Mouse (Mus musculus): ENCODE measurements around the gene Meis1. TPM values are rescaled to one million over a fixed set of nuclear protein-coding genes. Genes with fewer than 3 reads are reported as not detected.

Meis1 gene
- total and polyA plus RNA-seq, 3 experiments: 8.2 to 16.5 TPM; not detected in 1

- no peaks in the 10 kb centered on the region for H3K27me3 ChIP-seq (ENCODE audit: control insufficient read depth in 1 of 2, insufficient read depth in 2 of 2, low read length in 2 of 2)
- peaks cover 22 to 31% of the 10 kb centered on the region in 2 experiments for H3K4me1 ChIP-seq (ENCODE audit: control insufficient read depth in 1 of 2, insufficient read depth in 2 of 2, low read length in 2 of 2)
- TF ChIP-seq MXI1 (IDR thresholded peaks at IDR 0.05; ENCODE audit: low read depth, low read length) (no peak), UBTF (IDR thresholded peaks at IDR 0.05; ENCODE audit: borderline replicate concordance, insufficient read depth, low read depth, low read length) (no peak), GABPA (IDR thresholded peaks at IDR 0.05; ENCODE audit: low read depth, low read length) (no peak), ZMIZ1 (IDR thresholded peaks at IDR 0.05; ENCODE audit: low read depth, low read length) (no peak), TBP (IDR thresholded peaks at IDR 0.05; ENCODE audit: low read depth, low read length) (no peak)
- H3K27ac ChIP-seq (ENCODE audit: control insufficient read depth, low read depth, low read length): no peak overlapping the region
- H3K36me3 ChIP-seq (ENCODE audit: control insufficient read depth in 1 of 2, insufficient read depth in 2 of 2, low read length in 2 of 2): peaks cover 0 to 40% of the 10 kb centered on the region in 2 experiments; a peak in 3 of 4 replicates
- no peak overlapping the region for H3K9ac ChIP-seq (ENCODE audit: control insufficient read depth, low read depth, low read length, poor library complexity, severe bottlenecking)
- DNase-seq (ENCODE audit: low read depth, low spot score): no peak
- H3K79me2 ChIP-seq (ENCODE audit: control insufficient read depth, insufficient read depth, low read length, poor library complexity): no peaks in the 10 kb centered on the region; the same call in 1 of the 2 replicates
- H3K9me3 ChIP-seq (replicated peaks; ENCODE audit: insufficient read depth, low read length): no peaks in the 10 kb centered on the region
- peak overlapping the region in 1 of 2 experiments; percentile 41; a peak in 1 of 4 replicates for H3K4me3 ChIP-seq (ENCODE audit: control insufficient read depth in 1 of 2, insufficient read depth in 1 of 2, low read depth in 2 of 2, low read length in 2 of 2)
Observed at GRCm38 (mm10) chr11:18980615-18981014, 38.2 kb downstream of the Meis1 start.

- H3K4me1 ChIP-seq (ENCODE audit: control insufficient read depth in 1 of 2, insufficient read depth in 2 of 2, low read length in 2 of 2): peaks cover 31 to 35% of the 10 kb centered on the region in 2 experiments
- no peak overlapping the region for H3K4me3 ChIP-seq (ENCODE audit: control insufficient read depth in 1 of 2, insufficient read depth in 1 of 2, low read depth in 2 of 2, low read length in 2 of 2)
- H3K36me3 ChIP-seq (ENCODE audit: control insufficient read depth in 1 of 2, insufficient read depth in 2 of 2, low read length in 2 of 2): peaks cover 0 to 42% of the 10 kb centered on the region in 2 experiments; a peak in 2 of 4 replicates
Observed at GRCm38 (mm10) chr11:18975087-18975486, 43.7 kb downstream of the Meis1 start.

GRCm38 (mm10) chr11:18973808-18974207 lies 45.0 kb downstream of the Meis1 start:
- Histone ChIP-seq H3K79me2 (ENCODE audit: control insufficient read depth, insufficient read depth, low read length, poor library complexity) (no peaks in the 10 kb centered on the region), H3K36me3 (ENCODE audit: control insufficient read depth in 1 of 2, insufficient read depth in 2 of 2, low read length in 2 of 2) (peaks cover 0 to 47% of the 10 kb centered on the region in 2 experiments; a peak in 2 of 4 replicates), H3K4me3 (ENCODE audit: control insufficient read depth in 1 of 2, insufficient read depth in 1 of 2, low read depth in 2 of 2, low read length in 2 of 2) (no peak overlapping the region), H3K27ac (ENCODE audit: control insufficient read depth, low read depth, low read length) (no peak overlapping the region), H3K9ac (ENCODE audit: control insufficient read depth, low read depth, low read length, poor library complexity, severe bottlenecking) (no peak overlapping the region), H3K9me3 (replicated peaks; ENCODE audit: insufficient read depth, low read length) (no peaks in the 10 kb centered on the region), H3K27me3 (ENCODE audit: control insufficient read depth in 1 of 2, insufficient read depth in 2 of 2, low read length in 2 of 2) (no peaks in the 10 kb centered on the region), H3K4me1 (ENCODE audit: control insufficient read depth in 1 of 2, insufficient read depth in 2 of 2, low read length in 2 of 2) (peaks cover 37 to 43% of the 10 kb centered on the region in 2 experiments)
- TF ChIP-seq CTCF (IDR thresholded peaks at IDR 0.05 in 2 of 3, conservative IDR thresholded peaks at IDR 0.05 in 1 of 3; ENCODE audit: control insufficient read depth in 1 of 3, insufficient read depth in 1 of 3, low read depth in 2 of 3, low read length in 3 of 3, poor library complexity in 1 of 3, severe bottlenecking in 1 of 3) (no peak), NELFE (IDR thresholded peaks at IDR 0.05; ENCODE audit: low read depth, low read length) (no peak), HCFC1 (IDR thresholded peaks at IDR 0.05; ENCODE audit: low read depth, low read length) (no peak), GATA1 (IDR thresholded peaks at IDR 0.05; ENCODE audit: low read depth, low read length) (0 out of 2 replicates have a peak, but pooled peaks have one; percentile 2)
- peak; percentile 65 for DNase-seq (ENCODE audit: low read depth, low spot score)

More at GRCm38 (mm10) chr11:18975087-18975486, 43.7 kb downstream of the Meis1 start:
- Histone ChIP-seq H3K9me3 (replicated peaks; ENCODE audit: insufficient read depth, low read length) (no peaks in the 10 kb centered on the region), H3K27ac (ENCODE audit: control insufficient read depth, low read depth, low read length) (no peak overlapping the region), H3K79me2 (ENCODE audit: control insufficient read depth, insufficient read depth, low read length, poor library complexity) (no peaks in the 10 kb centered on the region; the same call in 1 of the 2 replicates), H3K27me3 (ENCODE audit: control insufficient read depth in 1 of 2, insufficient read depth in 2 of 2, low read length in 2 of 2) (no peaks in the 10 kb centered on the region), H3K9ac (ENCODE audit: control insufficient read depth, low read depth, low read length, poor library complexity, severe bottlenecking) (no peak overlapping the region)
- no peak for TF ChIP-seq MEF2A (IDR thresholded peaks at IDR 0.05; ENCODE audit: extremely low read depth, insufficient replicate concordance, low read depth, low read length, poor library complexity, severe bottlenecking)
- TF ChIP-seq MAX (IDR thresholded peaks at IDR 0.05; ENCODE audit: low read length): no peak
- TF ChIP-seq ZKSCAN1 (IDR thresholded peaks at IDR 0.05; ENCODE audit: low read depth, low read length): no peak
- TF ChIP-seq HCFC1 (IDR thresholded peaks at IDR 0.05; ENCODE audit: low read depth, low read length): no peak
- TF ChIP-seq JUND (IDR thresholded peaks at IDR 0.05; ENCODE audit: low read depth, low read length): no peak
- TF ChIP-seq RCOR1 (IDR thresholded peaks at IDR 0.05; ENCODE audit: low read depth, low read length): no peak
- TF ChIP-seq GATA1 (IDR thresholded peaks at IDR 0.05; ENCODE audit: low read depth, low read length): no peak
- TF ChIP-seq CHD1 (IDR thresholded peaks at IDR 0.05; ENCODE audit: low read depth, low read length): no peak
- no peak for TF ChIP-seq GABPA (IDR thresholded peaks at IDR 0.05; ENCODE audit: low read depth, low read length)
- no peak for TF ChIP-seq MYB (IDR thresholded peaks at IDR 0.05; ENCODE audit: low read depth, low read length)
- TF ChIP-seq SIN3A (IDR thresholded peaks at IDR 0.05; ENCODE audit: low read length): no peak
- TF ChIP-seq USF1 (IDR thresholded peaks at IDR 0.05; ENCODE audit: low read depth, low read length): no peak
- DNase-seq (ENCODE audit: low read depth, low spot score): no peak
